Mouse (Mus musculus) cerebellum, adult (tissue): ENCODE measurements around the gene Atp5l.

Experiments used
- ATAC-seq: cut with Nextera tagmentation; 2 replicates; pipeline ENCODE4 v1.9.2; 2017; ENCODE audit warnings: mild to moderate bottlenecking, moderate library complexity, mixed read lengths; ENCODE audit not compliant: insufficient number of reproducible peaks, low FRiP score, low TSS enrichment

Gene Atp5l

DNA sequence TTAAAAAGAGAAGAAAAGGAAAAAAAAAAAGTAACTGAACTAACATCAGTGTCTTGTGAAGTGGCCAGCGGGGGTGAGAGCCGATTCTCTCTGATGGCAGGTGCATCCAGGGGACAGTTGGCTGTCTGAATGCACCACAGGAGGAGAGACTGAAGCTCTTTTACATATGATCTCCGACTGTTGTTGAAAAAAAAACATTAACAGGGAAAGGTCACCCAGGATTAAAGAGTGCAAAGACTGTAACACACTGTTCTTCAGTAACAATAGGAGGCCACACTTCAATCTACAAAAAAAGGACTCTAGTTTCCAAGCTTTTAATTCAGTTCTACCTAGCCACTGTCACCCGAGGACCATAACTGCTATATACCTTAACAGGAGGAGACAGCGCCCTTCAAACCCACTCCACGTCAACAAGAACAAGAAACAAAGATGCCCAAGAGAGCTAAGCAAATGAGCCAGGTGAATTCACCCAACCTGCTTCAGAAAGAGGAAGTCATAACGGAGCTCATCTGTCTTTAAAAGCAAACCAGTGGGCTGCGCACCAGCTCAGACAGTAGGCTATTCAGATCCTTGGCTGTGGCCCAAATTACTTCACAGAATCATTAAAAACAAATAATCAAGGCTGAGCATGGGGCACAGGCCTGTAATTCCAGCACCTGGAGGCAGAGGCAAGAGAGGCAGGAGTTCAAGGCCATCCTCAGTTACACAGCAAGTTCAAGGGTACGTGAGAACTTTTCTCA, 53.9 kb downstream of the Atp5l start:
- ATAC-seq, result no peak
